Mouse (Mus musculus) heart, postnatal 10 days (tissue): ENCODE data around the gene Myo9b. TPM values are rescaled to one million over a fixed set of nuclear protein-coding genes. Genes with fewer than 3 reads are reported as not detected.

Experiments used
- DNase-seq, 2 experiments: peaks; one replicate each; pipeline ENCODE4 v3.0.0; 2021
- intact Hi-C: fragments of 180-260 bp; cut with DNase I; formaldehyde crosslinking; loops from one replicate; pipeline ENCODE4 v1.15.1; 2025
- total RNA-seq, 2 experiments: library from RNA; stranded (reverse); gene quantifications; 2 replicates each; pipeline ENCODE4 v1.2.3; 2021

Gene Myo9b
- total RNA-seq, 2 experiments from 2014 or later = 41.0 to 43.5 TPM

DNA sequence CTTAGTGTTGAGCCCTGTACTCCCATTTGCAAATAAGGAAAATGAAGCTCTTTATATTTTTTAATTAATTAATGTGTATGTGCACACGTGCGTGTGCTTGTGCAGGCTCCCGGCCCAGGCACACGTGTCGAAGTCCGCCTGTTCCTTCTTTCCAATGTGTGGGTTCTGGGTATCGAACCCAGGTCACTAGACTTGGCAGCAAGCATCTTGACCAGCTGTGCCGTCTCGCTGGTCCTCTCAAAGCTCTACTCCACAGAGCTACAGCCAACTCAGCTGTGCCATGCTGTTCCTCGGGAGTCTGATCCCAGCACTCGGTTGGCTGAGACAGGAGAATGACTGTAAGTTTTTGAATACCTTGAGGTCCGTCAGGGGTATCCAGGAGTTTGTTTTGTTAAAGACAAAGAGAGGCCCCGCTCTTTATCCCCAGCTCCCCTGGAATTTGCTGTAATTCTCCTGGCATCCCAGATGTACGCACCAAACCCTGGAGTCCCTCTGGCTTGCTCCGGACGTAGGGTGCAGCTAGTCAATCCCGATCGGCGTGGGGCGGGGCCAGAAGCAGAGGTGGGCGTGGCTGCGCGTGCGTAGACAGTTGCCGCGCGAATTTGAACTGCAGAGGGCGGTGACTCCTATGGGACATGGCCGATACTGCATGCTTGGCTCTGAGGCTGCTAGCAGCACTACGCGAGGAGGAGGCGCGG is 133.0 kb downstream of the Myo9b start, which contains the start of gene Ankle1:
Gene Ankle1, plus strand, starts transcription at position 610 of the 698 bp plus-strand sequence.
- intact Hi-C loops = loop anchor here (1.0 to 5.0 kb wide), 4 partner anchors 33 to 178 kb away; partner anchors contain the start of genes Haus8, Myo9b and Ocel1
- DNase-seq = peak; percentile 97 to 99

DNA sequence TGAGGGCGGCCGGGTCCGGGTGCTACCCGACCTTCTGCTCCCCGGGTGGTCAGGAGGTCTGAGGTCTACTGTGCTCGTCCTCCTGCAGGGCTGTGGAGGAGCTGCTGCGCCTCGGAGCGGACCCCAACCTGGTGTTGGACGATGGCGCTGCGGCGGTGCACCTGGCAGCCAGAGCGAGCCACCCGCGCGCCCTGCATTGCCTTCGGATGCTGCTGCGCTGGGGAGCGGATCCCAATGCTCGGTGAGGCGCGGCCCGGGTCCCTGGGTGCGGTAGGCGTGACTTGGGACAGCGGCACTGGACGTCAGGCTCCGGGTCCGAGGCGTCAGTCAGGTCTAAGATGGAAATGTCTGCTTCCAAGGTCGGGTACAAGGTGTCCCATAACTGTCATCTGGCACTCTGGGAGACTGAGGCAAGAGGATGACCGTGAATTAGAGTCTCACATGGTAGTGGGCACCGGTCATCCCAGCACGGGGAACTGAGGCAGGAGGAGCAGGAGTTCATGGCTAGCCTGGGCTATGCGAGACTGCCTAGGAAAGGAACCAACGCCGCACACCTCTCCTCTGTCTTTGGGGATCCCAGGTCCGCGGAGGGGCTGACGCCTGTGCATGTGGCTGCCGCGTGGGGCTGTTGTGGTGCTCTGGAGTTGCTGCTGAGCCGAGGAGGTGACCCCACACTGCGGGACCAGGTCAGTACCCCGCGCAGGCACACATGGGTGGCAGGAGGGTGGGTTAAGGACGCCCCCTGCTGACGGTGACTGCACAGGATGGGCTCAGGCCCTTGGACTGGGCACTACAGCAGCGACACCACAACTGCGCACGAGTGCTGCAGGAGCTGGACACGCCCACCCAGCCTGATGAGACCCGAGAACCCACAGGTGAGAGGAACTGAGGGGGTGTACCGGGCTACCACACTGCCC is 133.8 kb downstream of the Myo9b start:
- peak; percentile 65 to 75 for DNase-seq
- intact Hi-C loops = loop anchor here (1.0 to 5.0 kb wide), 4 partner anchors 34 to 179 kb away; partner anchors contain the start of genes Haus8, Myo9b and Ocel1

DNA sequence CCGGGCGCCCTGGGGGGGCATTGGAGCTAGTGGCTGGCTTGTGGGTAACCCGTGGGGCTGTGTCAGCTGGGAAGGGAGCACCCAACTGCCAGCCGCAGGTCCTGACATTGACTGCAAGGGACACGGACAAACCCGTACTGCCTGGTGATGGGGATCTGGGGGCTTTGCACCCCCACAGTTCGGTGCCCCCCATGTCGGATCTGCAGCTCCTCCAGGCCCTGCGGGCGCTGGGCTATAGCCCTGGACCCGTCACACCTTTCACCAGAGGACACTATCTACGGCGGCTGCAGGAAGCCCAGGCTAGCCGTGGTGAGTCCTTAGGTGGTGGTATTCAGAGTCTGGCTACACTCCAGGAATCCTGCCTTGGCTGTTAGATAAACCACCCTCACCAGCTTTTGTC is 134.9 kb downstream of the Myo9b start:
- intact Hi-C loops = loop anchor here (5.0 kb wide), 3 partner anchors 35 to 180 kb away; partner anchors contain the start of genes Haus8, Myo9b and Ocel1
- no peak for DNase-seq

DNA sequence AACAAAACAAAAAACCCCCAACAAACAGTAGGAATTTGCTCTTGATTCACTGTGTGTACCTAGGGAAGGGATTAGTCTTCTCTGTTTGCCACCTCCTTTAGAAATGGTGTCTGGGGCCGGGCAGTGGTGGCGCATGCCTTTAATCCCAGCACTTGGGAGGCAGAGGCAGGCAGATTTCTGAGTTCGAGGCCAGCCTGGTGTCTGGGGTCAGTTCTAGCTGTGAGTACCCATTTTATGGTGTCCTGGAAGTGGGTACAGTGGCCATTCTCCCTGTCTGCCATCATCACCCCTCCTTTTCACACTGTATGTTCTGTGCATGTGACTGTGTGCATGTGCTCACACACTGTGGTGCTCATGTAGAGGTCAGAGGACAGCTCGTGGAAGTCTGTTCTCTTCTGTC is 135.7 kb downstream of the Myo9b start:
- intact Hi-C loops = loop anchor here (5.0 kb wide), 3 partner anchors 36 to 181 kb away; partner anchors contain the start of genes Haus8, Myo9b and Ocel1
- DNase-seq = no peak

Other genes with a start within 250 kb of the Myo9b start
- 10 to 100 TPM; 38.9 to 52.7 TPM for gene Haus8, start 220 bp downstream of the Myo9b start, total RNA-seq
- 100 to 1,000 TPM; 110 to 116 TPM for gene Use1, start 94.1 kb downstream of the Myo9b start, total RNA-seq
- 10 to 100 TPM; 10.8 to 11.3 TPM for gene Ocel1, start 98.6 kb downstream of the Myo9b start, total RNA-seq
- gene Nr2f6, start 109.2 kb downstream of the Myo9b start, total RNA-seq = 10 to 100 TPM; 57.8 to 60.1 TPM
- 10 to 100 TPM; 38.0 to 42.7 TPM for gene Ushbp1, start 123.1 kb downstream of the Myo9b start, total RNA-seq
- 10 to 100 TPM; 65.1 to 65.7 TPM for gene Babam1, start 124.1 kb downstream of the Myo9b start, total RNA-seq
- gene Ankle1, start 133.3 kb downstream of the Myo9b start, total RNA-seq = 1 to 10 TPM; 2.8 to 3.4 TPM
- gene Abhd8, start 190.9 kb downstream of the Myo9b start, total RNA-seq = 10 to 100 TPM; 31.7 to 34.6 TPM
- gene Mrpl34, start 192.2 kb downstream of the Myo9b start, total RNA-seq = 100 to 1,000 TPM; 103 to 116 TPM
- gene Dda1, start 196.5 kb downstream of the Myo9b start, total RNA-seq = 10 to 100 TPM; 37.8 to 39.1 TPM
- gene Ano8, start 213.2 kb downstream of the Myo9b start, total RNA-seq = 10 to 100 TPM; 14.6 to 15.3 TPM
- 10 to 100 TPM; 19.7 to 22.1 TPM for gene Gtpbp3, start 215.4 kb downstream of the Myo9b start, total RNA-seq
- gene Plvap, start 239.0 kb downstream of the Myo9b start, total RNA-seq = 10 to 100 TPM; 21.8 to 22.0 TPM